Mouse (Mus musculus) spleen, embryonic (tissue): ENCODE measurements around the gene Oip5.

Experiments
- CTCF ChIA-PET: fragments of 350-600 bp; sonication (Branson Sonifier 250); formaldehyde crosslinking; loops from one replicate; lab custom pipeline; 2022; lab: Charles Lee

Oip5 gene

DNA sequence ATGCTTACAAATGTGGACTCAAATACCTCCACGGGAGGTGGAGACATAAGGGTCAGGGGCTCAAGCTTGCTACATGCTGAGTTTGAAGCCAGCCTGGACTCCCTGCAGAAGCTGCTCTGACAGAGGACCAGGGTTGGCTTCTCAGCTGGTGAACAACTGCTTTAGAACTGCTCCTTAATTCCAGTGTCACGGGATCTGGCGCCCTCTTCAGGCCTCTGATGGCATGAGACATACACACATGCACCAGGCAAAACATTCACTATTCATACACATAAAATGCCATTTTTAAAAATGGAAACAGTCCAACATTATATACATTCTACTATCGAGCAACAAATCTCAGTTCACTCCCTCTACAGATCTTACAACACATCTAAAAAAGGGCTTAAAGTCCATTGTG, 30.9 kb downstream of the Oip5 start:
- CTCF ChIA-PET = interaction anchor here (0.7 to 0.8 kb wide), 2 partner anchors 45 to 109 kb away, joined by 3 read pairs; no protein-coding TSS in a partner anchor

DNA sequence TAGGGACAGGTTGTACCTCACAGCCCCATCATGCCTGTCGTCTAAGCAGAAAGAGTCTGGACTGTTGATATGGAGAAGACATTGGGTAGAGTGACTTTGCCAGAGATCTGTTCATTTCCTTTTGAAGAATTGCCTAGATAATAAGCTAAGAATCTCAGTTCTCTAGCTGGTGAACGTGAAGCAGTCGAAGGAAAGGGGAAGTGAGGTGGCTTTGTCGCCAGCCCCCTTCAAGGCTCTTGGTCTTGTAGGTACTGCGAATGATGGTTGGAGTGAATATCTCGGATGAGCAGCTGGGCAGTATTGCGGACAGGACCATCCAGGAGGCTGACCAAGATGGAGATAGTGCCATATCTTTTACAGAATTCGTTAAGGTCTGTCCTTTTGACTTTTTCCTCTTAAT, 34.0 kb downstream of the Oip5 start:
- CTCF ChIA-PET = interaction anchor here (0.6 kb wide), 1 partner anchor 42 kb away, joined by 5 read pairs; no protein-coding TSS in a partner anchor

DNA sequence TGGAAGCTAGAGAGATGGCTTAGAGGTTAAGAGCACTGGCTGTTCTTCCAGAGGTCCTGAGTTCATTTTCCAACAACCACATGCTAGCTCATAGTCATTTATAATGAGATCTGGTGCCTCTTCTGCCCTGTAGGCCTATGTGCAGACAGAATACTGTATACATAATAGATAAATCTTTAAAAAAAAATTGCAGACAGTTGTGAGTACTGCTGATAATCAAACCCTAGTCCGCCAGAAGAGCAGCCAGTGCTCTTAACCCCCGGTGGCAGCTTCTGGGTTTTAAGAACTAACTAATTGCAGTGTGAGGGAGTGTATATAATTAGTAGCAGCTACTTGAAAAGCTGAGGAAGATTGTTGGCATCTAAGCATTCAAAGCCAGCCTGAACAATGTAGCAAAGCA, 34.8 kb downstream of the Oip5 start:
- CTCF ChIA-PET = no interaction called here

DNA sequence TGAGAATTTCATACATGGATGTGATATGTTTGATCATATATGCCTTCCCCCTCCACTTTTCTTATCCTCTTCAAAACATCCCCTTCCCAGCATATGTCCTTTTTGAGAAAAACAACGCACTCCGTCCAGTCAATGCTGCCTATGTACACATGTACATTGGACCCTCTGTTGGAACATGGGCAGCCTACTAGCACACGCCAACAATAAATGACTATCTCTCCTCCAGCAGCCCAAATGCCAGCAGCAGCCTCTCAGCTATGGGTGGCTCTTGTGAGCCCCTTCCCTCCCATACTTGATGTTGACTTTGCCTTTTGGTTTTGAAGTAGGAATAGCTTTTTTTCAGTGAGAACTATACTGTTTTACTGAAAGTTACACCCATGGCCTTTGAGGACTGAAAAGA, 36.7 kb downstream of the Oip5 start:
- CTCF ChIA-PET = no interaction called here

DNA sequence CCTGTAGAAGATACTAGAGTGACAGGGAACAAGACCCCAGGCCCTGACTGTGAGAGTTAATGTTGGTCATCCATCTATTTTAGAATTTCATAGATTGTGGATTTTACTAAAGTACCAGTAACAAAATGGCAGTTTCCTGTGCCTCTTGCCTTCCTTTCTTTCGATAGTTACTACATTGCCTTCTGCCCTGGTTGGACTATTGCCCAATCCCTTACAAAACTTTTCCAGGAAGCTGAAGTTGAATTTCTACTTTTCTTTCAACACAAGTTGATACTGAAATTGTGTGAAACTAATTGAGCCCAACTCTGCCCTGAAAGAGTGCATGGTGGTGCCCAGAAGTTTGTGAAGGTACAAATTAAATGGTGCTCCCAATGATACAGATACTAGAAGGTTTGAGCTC, 45.8 kb downstream of the Oip5 start:
- CTCF ChIA-PET = interaction anchor here (0.7 kb wide), 1 partner anchor 30 kb away, joined by 3 read pairs; no protein-coding TSS in a partner anchor

DNA sequence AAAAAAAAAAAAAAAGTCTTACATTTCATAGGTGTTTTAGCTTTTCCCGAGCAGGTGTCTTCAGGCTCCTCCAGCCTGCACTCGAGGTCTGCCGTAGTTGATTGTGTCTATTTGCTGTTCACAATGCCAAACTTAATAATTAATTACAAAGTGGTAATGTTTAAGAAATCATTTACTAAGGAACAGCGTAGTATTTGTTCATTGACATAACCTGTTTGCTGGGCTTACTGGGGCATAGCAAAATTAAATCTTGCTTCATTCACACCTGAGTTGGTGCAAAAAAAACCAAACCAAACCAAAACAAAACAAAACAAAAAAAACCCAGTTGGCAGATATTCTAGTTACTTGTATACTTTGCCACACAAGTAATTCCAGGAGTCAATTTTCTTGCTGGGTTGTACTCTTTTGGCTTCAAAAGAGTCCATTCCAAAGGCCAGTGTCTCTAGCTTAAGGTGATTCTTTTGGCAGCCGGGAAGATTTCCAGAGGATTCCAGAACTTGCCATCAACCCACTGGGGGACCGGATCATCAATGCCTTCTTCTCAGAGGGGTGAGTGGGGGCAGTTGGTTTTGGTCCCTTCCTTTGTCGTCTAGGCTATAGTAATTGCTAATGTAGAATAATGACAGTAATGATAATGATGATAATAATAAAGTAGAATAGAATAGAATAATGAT, 52.0 kb downstream of the Oip5 start:
- CTCF ChIA-PET = no interaction called here

DNA sequence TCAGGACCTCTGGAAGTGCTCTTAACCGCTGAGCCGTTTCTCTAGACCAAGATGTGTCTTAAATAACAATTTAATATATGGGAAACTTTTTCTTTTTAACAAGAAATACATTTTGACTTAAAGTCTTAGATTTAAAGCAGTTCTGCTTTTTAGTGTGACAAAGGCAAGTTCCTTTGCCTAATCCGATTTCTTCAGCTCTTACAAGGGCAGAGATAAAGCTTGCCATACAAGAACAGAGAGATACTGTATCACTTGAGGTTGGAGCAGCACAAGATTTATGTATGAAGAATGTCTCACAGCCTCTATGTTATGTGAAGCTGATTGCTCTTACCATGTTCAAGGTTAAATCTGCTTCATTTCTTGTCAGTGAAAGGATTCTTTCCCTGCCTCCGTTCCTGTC, 53.0 kb downstream of the Oip5 start:
- CTCF ChIA-PET = no interaction called here

DNA sequence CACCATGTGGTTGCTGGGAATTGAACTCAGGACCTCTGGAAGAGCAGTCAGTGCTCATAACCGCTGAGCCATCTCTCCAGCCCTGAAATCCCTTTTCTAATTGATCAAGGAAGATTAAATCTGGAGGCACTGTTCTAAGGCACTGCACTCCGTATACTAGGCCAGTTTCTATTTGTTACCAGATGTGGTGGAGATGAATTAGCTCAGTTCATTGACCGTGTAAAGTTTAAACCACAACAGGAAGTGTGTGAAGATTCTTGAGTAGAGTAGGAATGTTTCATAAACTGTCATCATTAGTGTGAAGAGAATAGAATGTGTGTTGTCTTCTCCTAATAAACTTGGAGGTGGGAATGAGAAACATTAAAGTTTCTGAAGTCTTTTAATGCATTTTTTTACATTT, 56.5 kb downstream of the Oip5 start:
- CTCF ChIA-PET = no interaction called here
